Mouse (Mus musculus) layer of hippocampus, adult 11-12 months (tissue): ENCODE results near the gene Alad.

ENCODE experiments used
- DNase-seq: peaks from one replicate; pipeline ENCODE4 v3.0.0; 2022; ENCODE audit warnings: low spot score

Alad gene

DNA sequence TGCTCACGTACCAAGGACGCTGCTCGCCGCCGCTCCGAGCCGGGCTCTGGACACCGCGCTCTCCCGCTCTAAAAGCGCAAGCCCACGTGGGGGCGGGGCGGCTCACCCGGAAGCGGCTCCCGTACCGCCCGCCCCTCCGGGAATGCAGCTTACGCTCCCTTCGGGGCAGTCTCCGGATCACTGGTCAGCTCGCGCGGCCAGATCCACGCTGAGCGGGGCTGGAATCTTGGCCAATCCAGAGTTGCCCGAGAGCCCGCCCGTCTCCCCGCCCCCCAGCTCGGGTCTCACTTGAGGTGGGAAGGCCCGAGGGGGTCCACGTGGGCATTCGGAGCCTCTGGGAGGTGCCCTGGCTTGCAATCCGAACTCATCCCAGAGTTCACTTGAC lies at the start of gene Alad:
Gene Alad (minus strand): TSS at position 70 of the 385 bp plus-strand sequence.
- DNase-seq = peak; percentile 85

DNA sequence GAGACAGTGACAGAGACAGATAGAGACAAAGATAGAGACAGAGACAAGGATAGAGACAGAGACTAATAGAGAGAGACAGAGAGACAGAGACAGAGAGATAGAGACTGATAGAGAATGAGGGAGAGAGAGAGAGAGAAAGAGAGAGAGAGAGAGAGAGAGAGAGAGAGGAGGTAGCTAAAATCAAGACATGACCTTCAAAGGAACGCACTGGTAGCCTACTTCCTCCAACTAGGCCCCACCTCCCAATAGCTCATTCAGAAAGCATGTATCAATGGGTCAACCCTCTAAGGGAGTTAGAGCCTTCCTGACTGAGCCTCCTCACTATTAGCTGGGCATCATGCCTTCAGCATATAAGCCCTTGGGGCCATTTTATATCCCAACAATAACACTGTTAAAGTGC lies 48.6 kb upstream of the Alad start:
- DNase-seq = no peak

- DNase-seq = no peak
Measured at GRCm38 (mm10) chr4:62567696-62568095, 48.0 kb upstream of the Alad start.

GRCm38 (mm10) chr4:62566530-62566929 lies 46.8 kb upstream of the Alad start:
- no peak for DNase-seq

DNA sequence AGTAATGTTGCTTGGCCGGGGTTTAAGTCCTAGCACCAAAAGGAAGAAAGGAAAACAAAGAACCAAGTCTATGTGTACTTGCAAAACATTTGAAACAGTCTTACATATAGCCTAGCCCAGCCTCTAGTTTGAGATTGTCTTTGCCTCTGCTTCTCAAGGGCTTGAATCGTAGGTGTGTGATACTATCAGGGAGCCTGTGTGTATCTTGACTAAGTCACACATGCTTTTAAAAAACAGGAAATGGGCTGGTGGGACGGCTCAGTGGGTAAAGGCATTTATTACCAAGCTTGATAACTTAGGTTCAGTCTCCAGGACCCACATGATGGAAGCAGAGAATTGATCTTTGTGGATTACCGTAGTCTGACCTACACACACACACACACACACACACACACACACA lies 42.3 kb upstream of the Alad start:
- no peak for DNase-seq

GRCm38 (mm10) chr4:62561630-62562001 lies 41.9 kb upstream of the Alad start:
- no peak for DNase-seq

DNA sequence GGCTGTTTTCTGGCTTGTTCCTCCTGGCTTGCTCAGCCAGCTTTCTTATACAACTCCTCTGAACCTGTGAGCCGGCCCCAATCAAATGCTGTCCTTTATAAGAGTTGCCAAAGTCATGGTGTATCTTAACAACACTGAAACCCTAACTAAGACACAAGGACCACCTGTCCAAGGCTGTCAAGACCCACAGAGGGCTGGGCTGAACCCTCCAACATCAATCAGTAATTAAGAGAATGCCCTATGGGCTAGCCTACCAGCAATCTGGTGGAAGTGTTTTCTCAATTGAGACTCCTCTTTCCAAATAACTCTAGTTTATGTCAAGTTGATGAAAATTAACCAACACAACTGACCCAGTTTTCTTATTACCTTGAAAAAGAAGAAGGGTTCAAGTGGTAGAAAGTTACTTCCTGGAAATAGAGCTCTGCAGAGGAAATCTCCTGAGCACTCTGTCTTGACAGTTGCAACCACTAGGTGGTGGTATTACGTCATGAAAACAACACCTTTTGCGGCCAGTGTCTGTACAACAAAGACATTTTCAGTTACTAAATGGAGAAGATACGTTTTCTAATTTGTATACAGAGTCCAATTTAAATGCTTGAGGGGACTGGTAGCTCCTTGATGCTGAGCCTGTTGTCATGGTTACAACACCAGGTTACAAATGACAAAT lies 41.4 kb upstream of the Alad start:
- peak; percentile 84 for DNase-seq

DNA sequence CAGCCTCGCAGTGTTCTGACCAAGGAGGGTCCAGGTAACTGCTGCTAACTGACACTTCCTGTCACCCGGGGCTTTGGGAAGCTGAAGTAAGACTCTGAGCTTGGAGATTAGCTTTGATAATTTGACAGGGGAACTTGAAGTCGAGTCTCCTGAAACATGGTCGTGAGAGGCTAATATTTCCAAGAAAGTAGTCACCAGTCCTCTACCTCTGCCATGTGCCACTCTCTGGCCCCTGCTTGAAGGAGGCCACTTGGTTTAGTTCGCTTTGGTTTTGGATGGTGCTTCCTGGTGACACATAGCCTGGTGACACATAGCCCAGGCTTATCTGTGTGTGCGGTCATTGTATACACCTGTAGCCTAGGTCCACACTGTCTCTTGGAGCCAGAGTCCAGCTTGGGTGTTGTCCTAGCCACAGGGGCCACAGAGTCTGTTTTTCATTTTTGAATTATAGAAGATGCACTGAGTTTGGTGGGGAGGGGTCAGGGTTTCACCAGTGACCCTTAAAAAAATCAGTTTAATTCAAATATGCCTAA lies 40.1 kb upstream of the Alad start, which contains the start of gene Rgs3:
Gene Rgs3 (plus strand): TSS at position 51 of the 533 bp plus-strand sequence.
- no peak for DNase-seq

DNA sequence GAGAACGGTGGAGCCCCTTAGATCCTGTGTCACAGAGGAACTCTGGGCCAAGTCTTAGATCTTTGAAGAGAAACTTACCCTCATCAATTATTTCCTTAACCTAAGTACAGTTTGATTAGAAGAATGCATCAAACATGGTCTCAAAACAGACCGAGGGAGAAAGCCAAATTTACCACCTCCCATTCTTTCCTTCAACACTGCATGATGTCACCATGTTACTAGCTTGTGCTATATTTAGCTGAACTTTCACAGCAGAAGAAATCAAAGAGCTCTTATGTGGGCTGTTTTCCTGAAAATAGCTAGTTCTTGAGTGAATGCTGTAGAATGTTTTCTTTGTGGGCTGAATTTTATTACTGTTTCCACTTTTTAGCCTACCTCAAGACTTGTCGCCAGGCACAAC lies 37.7 kb upstream of the Alad start:
- DNase-seq = no peak

GRCm38 (mm10) chr4:62551966-62552365 lies 32.2 kb upstream of the Alad start:
- no peak for DNase-seq

DNA sequence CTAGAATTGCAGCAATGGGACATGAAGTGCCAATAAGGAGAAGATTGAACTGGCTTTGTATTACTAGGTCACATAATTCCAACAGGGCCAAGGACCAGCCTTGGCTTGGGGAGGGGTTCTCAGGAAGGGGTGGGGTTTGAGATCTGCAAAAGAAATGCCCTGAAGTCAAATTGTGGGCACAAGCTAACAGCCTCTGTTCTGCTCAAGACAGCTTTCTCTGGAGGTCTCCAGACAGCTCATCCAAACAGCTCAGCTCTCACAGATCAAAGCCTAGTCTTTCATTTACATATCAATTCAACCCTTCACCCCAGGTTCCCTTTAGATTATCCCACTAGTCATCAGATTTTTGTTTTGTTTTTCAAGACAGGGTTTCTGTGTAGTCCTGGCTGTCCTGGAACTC lies 25.1 kb upstream of the Alad start:
- no peak for DNase-seq

DNA sequence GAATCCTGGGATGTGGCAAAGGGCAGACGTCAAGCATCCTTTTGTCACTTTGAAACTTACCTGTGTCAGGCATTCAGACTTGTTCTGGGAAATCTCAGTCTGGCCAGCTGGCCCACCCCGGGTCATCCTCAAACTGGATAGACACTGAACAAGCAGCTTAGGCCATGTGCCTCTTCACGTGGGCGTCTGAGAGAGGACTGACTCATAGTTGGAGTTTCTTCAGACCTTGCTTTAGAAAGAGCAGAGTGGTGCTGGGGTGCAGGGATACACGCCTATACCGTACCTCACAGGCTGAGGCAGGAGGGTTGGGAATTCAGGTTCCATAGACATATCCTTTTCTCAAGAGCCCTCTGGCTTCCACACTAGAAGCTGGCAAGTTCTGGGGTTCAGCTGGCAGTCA lies 24.1 kb upstream of the Alad start:
- no peak for DNase-seq

GRCm38 (mm10) chr4:62541802-62542201 lies 22.1 kb upstream of the Alad start:
- DNase-seq = no peak

DNA sequence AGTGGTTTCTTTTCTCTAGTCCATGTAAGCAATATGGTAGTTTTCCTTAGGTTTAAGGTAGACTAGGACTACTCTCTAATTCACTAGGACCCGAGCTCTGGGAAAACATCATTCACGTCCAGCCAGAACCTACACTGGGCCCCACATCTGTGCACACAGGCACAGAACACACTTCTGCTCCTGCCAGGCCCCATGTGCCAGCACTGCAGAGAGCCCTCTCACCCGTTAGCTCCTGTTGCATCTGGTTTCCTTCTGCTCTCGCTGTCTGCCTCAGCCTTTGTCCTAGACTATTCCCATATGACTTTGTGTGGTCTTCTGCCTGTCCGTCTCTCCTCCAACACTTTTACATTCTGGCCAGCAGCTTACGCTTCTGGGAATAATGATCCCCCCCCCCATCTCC lies 14.0 kb upstream of the Alad start:
- DNase-seq = no peak

- no peak for DNase-seq
Measured at GRCm38 (mm10) chr4:62527655-62528054, 7.9 kb upstream of the Alad start.

GRCm38 (mm10) chr4:62526256-62526655 lies 6.5 kb upstream of the Alad start:
- no peak for DNase-seq

DNA sequence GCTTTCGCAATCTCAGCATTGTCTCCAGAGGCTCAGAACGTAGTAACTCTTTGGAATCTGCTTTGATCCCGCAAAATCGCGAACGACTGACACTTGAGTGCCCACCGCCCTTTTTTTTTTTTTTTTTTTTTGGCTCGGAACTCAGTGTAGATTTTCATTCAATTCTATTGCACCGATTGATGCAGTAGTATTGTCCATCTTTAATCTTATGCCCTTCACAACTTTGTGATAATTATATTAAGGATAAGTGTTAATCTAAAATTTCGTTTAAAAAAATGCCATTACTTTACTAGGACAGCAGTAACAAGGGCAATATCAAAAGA lies 5.7 kb upstream of the Alad start:
- DNase-seq = no peak

GRCm38 (mm10) chr4:62524651-62525488 lies 5.2 kb upstream of the Alad start, which contains the start of the genes Pole3 and 4933430I17Rik:
Gene Pole3, minus strand, starts transcription at chr4:62525068.
Gene 4933430I17Rik, plus strand, starts transcription at chr4:62525369.
- peak; percentile 96 for DNase-seq

- no peak for DNase-seq
Measured at GRCm38 (mm10) chr4:62520892-62521400, 1.2 kb upstream of the Alad start.

GRCm38 (mm10) chr4:62519122-62519848 lies 433 bp downstream of the Alad start:
- DNase-seq = no peak

- no peak for DNase-seq
Measured at GRCm38 (mm10) chr4:62518416-62519121, 1.1 kb downstream of the Alad start.
